Mouse (Mus musculus) thymus, adult 2 months (tissue): ENCODE results near the gene Fggy.

ENCODE experiments used
- CTCF ChIP-seq: fragments of 200-500 bp; IDR thresholded peaks from 2 replicates; pipeline ENCODE4 v1.5.1; 2012; ENCODE audit warnings: mild to moderate bottlenecking, control low read depth, low read length, moderate library complexity, borderline replicate concordance; ENCODE audit not compliant: control insufficient read depth, poor library complexity, insufficient read depth; ENCODE audit errors: extremely low read depth
- POLR2A ChIP-seq: fragments of 200-500 bp; IDR thresholded peaks from 2 replicates; pipeline ENCODE4 v1.6.1; 2012; ENCODE audit warnings: mild to moderate bottlenecking, low read length, control low read depth, moderate library complexity; ENCODE audit not compliant: control insufficient read depth, poor library complexity, insufficient read depth; ENCODE audit errors: extremely low read depth

GRCm38 (mm10) chr4:95746954-95747353 is 189.6 kb downstream of the Fggy start:
- TF ChIP-seq POLR2A: no peak
- TF ChIP-seq CTCF: no peak
